Mouse (Mus musculus): ENCODE measurements around the gene Gnb1l. TPM values are rescaled to one million over a fixed set of nuclear protein-coding genes. Genes with fewer than 3 reads are reported as not detected.

Gnb1l gene
- total RNA-seq, 4 experiments from 2014 or later, result 5.7 to 8.9 (median 6.5) TPM

Other genes starting within 250 kb of the Gnb1l start
- gene Ranbp1, start 250.0 kb upstream of the Gnb1l start, total RNA-seq (2022), result 10 to 100 TPM; 70.8 to 97.7 (median 84.0) TPM
- not detected for gene Gm49776, start 240.4 kb upstream of the Gnb1l start, total RNA-seq (2022)
- 10 to 100 TPM; 40.5 to 65.1 (median 46.7) TPM for gene Dgcr8, start 209.5 kb upstream of the Gnb1l start, total RNA-seq (2022)
- gene Tango2, start 150.6 kb upstream of the Gnb1l start, total RNA-seq (2022), result 100 to 1,000 TPM; 112 to 138 (median 127) TPM
- 10 to 100 TPM; 35.5 to 52.4 (median 41.6) TPM for gene Arvcf, start 150.5 kb upstream of the Gnb1l start, total RNA-seq (2022)
- gene Txnrd2, start 72.3 kb upstream of the Gnb1l start, total RNA-seq (2022), result 10 to 100 TPM; 19.4 to 24.4 (median 21.0) TPM
- 10 to 100 TPM; 67.1 to 80.6 (median 76.9) TPM for gene Comt, start 71.9 kb upstream of the Gnb1l start, total RNA-seq (2022)
- 10 to 100 TPM in 2 of 4 experiments, 1 to 10 TPM in 2; 7.9 to 11.1 (median 9.6) TPM for gene Rtl10, start 188 bp downstream of the Gnb1l start, total RNA-seq (2022)
- gene Tbx1, start 92.0 kb downstream of the Gnb1l start, total RNA-seq (2022), result 1 to 10 TPM in 3 of 4 experiments, under 1 TPM in 1; 0.70 to 1.7 (median 1.3) TPM
- gene Gp1bb, start 123.7 kb downstream of the Gnb1l start, total RNA-seq (2022), result 1 to 10 TPM in 1 of 4 experiments, under 1 TPM in 1, not detected in 2; 0.63 to 1.4 TPM
- gene Gm49601, start 127.7 kb downstream of the Gnb1l start, total RNA-seq (2022), result 100 to 1,000 TPM; 169 to 200 (median 179) TPM
- gene Sept5, start 131.2 kb downstream of the Gnb1l start, total RNA-seq (2022), result 100 to 1,000 TPM; 499 to 528 (median 503) TPM

All from layer of hippocampus, adult 8-10 months (tissue).